Mouse (Mus musculus): ENCODE data around the gene Tmf1.
A peak's percentile ranks its signal among the peaks of the same experiment; 100 is the strongest.

Gene Tmf1

DNA sequence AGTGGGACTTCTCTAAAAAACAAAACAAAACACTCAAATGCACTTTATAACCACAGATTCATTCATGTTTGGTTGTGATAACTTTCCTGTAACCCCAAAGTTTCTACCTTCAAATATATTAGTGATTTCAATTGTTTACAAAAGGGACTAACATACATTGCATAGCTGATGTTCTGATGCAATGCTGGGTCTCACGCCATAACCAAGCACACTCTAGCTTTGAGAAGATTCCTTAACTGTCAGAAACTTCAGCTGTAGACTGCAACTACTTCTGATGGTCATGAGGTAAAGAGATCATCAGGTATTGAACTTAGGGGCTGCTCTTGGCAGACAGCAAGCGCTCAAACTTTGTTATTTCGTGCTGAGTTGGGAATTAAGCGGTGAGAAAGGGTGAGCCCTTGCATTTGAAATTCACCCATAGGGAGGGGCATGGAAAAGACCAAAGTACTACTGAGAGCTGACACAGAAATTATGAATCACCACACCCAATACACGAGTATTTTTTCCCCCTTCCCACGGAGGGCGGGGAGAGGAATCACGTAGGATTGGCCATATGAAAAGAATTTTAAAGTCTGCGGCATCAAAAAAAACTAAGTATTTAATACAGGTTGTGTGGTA lies 25.4 kb upstream of the Tmf1 start:
- no peak for DNase-seq (ENCODE audit: low read depth)

DNA sequence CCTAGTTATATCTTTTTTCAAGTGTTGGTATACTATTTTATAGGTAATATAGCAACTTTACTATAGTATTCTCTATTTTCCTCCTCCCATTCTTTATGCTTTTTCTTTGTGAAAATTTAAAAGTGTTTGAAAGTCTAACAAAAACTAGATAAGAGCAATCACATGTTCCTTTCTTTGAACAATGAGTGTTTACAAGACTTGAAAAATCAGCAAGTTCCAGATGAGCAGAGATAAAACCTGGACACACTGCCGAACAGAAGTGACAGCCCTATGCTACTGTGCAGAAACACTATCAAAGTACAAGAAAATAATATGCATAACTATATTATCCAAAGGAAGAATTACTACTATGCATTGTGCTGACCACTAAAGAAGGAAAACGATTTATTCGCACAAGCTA lies 23.6 kb upstream of the Tmf1 start:
- no peak for DNase-seq (ENCODE audit: low read depth)

DNA sequence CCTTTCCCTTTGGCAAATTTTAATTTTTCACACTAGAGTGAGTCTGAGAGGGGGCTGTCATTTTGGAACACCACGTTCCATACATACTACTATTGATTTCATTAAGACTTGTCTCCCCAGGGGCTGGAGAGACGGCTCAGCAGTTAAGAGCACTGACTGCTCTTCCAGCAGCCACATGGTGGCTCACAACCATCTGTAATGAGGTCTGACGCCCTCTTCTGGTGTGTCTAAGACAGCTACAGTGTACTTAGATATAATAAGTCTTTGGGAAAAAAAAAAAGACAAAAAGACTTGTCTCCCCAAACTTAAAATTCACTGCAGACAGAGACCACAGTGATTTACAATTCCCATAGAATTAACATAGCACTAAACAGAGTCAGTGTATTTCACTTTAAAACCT lies 21.5 kb upstream of the Tmf1 start:
- DNase-seq (ENCODE audit: low read depth), result no peak

DNA sequence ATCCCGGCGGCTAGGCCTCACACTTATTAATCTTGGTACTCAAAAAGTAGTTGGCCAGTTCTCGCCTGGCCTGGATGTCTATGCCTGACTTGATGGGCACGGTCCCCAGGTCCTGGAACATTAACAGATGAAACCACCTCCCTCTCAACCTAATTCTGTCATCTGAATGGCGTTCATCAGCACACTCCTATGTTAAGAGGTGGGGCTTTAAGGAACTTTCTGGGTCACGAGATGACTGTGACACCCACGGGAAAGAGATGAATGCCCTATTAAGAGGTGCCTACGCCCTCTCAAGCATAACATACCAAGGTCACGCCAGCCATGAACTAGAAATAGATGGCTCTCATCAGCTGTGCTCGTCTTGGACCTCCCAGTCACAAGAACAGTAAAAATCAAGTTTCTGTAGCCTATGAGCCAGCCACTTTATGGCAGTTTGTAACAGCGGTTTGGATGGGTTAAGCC lies 476 bp upstream of the Tmf1 start:
- peak; percentile 28 for DNase-seq (ENCODE audit: low read depth)

DNA sequence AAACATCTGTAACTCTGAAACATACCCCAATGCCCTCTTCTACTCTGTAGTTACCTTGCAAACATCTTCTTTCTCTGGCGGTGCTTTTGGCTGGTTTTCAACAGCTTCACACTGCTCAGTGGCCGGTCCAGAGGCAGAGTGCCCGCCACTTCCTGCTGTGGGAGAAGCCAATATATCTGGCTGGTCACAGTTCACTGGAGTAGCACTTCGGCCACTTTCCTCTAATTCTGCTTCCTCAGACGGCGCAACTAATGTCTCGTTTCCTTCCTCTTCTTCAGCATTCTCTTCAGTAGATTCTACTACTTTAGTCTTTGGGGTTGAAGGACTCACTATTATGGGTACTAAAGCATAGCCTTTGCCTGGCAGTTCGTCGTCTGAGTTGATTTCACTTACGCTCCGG lies 3.2 kb downstream of the Tmf1 start:
- DNase-seq (ENCODE audit: low read depth), result peak; percentile 6

DNA sequence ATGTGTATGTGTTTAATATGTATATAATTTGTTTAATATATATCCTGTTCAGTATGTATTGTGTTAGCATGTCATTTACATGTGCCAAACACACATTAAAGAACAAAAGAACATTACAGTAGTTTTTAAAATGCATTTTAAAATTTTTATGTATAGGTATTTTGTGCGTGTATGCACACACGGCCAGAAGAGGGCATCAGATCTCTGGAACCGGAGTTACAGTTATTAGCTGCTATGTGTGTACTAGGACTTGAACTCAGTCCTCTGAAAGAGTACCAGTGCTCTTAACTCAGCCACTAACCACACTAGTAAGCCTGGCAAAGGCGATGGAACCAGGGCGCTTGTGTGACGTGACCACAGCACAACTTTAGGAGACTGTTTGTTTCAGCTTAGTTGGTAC lies 28.8 kb downstream of the Tmf1 start:
- no peak for DNase-seq (ENCODE audit: low read depth)

DNA sequence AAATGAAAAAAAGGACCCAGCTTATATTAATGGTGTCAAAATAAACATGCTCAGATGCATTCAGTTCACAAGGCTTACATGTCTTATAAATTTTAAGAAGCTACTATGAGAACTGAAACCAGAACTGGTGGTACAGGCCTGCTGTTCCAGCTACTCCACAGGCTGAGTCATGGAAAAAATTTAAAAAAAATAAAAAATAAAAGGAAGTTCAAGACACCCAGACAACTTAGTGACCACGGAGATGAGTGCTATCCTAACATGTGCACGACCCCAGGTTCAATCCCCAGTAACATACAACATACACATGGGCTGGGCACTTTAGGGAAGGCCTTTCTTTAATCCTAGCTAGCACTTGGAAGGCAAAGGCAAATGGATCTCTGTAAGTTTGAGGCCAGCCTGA lies 29.2 kb downstream of the Tmf1 start:
- no peak for DNase-seq (ENCODE audit: low read depth)

DNA sequence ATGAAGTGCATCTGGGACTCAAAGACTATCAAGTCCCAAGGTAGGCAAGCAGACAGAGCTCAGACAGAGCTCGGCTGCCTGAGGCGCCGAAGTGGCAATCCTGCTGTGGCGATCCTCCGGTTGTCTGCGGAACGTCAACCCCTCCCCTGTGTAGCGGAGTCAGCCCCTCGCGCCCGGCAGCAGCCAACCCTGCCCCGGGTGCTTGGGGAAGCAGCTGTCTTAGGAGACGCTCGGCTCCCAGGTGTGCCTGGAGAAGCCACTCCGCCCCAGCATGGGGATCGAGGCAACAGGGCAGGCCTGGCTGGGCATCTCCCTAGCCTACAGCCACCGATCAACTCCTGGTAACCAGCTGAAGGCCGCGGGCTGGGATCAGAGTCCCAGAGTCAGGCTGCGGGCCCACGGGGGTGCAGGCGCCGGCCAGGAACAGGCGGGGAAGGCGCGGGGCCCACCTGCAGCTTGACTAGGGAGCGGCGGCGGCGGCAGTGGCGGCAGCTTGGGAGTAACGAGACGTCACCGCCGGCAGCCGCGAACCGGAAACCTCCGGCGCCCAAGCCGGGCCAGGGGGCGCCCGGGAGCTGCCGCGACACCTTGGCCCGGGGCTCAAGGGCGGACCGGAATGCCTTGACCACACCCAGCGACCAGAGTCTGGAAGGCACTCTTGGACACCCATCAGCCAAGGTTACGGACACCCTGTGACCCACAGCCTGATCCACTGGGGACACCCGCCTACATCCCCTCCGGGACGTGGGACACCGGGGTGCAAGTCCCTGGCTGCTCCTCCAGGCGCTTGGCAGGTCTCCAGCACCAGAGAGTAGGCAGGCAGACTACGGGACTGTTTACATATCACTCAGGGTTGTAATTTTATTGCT lies 30.3 kb downstream of the Tmf1 start, which contains the start of gene Eogt:
TSS of gene Eogt (minus strand) at position 800 of the 869 bp plus-strand sequence.
- peak; percentile 52 for DNase-seq (ENCODE audit: low read depth)

DNA sequence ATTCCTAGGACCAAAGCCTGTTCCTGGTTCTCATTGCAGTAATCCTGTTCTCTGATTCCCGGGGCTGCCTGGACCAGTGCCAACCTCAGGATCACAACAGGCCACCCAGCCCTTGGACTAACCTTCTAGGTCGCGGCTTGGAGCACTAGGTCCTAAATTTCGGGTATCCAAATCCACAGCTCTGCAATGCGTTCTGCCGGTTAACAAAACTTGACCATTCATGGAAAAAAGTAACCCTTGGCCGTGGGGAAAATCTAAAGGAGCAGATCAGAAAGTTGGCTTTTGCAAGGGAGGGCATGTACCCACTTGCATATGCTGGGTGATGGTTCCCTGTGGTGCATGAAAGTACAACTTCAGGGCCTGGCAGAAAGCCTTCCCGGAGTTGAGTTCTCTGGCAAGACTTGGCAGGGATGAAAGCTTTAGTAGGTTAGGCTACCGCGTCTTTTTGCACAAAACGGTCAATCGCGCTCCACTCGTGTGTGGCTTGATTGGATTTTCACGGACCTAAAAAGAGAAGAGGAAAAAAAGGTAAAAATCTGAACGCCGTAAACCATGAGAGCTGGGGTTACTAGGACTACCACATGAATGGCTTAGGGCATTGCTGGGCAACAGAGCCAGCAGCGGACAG lies 31.1 kb downstream of the Tmf1 start:
- no peak for DNase-seq (ENCODE audit: low read depth)

DNA sequence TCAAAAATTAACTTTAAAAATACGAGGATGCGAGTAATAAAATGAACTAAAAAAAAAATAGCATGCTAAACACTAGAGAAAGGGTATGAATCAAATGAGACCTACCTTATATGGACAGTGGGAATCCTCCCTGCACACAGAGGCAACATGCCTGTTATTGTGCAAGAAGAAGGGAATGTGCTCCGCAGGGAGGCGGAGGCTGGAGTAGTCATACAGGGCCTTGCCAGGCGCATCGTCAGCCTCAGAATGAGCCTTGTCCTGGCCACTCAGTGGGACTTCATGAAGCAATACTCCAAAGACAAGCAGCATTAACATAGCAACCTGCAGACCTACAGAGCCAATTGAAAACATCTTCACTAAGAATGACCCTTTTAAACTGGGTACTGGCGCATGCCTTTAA lies 33.8 kb downstream of the Tmf1 start:
- DNase-seq (ENCODE audit: low read depth), result no peak

DNA sequence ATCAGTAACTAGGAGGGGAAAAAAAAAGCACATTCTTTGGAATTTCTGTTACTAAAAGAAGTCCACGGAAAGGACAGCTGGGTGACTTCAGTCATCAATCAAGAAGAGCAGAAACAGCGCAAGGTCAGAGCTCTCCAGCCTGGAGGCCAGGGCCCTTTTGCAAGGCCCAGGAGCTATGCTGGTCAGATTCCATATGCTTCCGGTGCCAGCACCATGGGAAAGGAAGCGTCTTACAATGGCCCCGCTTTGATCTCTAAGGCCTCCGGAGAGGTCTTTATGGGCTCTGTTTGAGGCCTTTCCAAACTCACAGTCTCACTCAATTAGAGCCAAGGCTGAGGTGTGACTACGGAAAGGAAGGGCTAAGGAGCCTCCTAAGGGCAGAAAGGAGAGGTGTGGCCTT lies 34.6 kb downstream of the Tmf1 start:
- DNase-seq (ENCODE audit: low read depth), result no peak

DNA sequence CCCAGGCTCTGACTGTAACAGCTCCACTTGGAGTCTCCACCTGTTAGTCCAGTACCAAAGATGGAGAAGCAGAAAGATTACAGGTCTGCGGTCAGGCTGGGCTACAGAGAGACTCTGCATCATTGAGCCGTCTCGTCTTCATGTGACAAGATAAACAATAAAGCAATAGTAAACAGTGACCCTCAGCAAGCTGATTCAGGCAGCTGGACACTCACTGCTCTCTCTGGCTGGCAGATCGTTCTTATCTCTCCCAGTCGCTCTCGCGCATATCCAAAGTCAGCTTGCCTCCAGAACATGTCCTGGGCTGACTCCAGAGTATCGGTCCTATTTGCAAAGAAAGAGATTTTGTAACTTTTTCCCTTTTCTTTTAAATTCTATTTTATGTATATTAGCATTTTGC lies 36.3 kb downstream of the Tmf1 start:
- DNase-seq (ENCODE audit: low read depth), result no peak

DNA sequence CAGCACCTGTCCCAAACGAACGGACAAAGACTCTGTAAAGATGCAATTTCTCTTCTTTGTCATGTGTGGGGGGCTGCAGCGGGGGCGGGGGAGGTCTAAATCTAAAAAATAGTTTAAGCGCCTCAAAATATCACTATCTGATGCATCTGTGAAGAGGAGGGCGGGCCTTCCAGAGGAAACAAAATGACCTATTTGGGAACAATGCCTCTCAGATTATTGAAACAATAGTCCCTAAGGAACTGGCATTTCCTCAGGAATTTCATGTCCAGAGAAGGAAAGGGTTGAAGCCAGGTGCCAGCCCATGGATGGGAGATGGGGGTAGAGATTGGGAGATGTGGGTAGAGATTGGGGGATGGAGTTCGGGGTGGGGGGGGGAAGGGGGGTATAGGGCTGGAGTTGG lies 37.1 kb downstream of the Tmf1 start:
- no peak for DNase-seq (ENCODE audit: low read depth)

DNA sequence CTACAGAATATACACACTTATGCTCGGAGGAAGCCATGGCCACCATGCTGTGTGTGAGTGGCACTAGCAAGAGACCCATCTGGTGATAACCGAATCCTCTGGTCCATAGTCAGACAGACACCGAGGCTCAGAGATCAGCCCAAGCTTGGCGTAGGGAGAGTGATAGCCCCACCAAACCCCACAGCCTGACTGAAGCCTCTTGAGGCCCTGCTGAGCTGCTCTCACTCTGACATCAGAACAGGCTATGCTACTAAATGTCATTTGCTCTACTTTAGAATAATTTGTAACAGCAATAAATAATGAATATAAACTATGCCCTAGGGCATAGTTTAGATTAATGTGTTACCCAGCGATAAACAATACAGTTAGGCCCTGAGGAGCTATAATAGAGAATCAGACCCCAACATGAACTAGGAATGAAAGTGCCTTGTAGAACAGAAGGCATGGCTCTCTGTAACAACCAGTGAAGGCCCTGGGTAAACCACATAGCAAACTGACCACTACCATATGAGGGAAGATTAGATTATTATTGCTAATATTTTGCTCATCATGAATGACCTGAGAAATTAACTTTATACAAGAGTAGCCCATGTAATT lies 46.1 kb downstream of the Tmf1 start:
- DNase-seq (ENCODE audit: low read depth), result no peak

DNA sequence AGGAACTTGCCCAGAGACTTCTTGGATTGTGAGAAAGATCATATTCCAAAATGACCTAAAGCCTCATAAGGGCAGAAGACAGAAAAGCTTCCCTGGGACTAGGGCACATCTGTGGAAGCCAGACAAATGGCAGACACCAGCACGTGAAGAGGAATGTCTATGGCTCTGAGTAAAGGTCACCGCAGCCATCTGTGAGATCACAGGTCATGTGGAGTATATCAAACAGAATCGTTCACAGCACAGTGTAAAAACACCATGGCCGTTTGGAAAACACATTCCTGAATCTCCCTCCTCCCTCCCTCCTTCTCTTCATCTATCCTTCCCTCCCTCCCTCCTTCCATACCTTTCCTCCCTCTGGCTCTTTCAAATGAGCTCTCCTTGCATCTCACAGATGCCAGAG lies 47.1 kb downstream of the Tmf1 start:
- DNase-seq (ENCODE audit: low read depth), result no peak

DNA sequence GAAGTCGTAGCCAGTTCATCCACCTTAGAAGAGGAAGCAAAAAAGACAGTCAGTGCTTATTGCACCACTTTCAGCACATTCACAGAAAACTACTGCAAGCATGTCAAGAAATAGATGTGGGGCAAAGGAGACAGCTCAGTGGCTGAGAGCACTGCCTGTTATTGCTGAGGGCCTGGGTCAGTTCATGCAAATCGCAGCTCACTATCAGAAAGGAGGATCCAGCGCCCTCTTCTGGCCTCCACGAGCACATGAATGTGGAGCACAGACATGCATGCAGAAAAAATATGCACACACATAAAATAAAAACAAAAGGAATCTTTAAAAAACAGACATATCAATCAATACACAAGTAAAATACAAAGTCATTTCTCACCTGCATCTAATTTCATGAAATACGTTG lies 47.9 kb downstream of the Tmf1 start:
- DNase-seq (ENCODE audit: low read depth), result no peak

DNA sequence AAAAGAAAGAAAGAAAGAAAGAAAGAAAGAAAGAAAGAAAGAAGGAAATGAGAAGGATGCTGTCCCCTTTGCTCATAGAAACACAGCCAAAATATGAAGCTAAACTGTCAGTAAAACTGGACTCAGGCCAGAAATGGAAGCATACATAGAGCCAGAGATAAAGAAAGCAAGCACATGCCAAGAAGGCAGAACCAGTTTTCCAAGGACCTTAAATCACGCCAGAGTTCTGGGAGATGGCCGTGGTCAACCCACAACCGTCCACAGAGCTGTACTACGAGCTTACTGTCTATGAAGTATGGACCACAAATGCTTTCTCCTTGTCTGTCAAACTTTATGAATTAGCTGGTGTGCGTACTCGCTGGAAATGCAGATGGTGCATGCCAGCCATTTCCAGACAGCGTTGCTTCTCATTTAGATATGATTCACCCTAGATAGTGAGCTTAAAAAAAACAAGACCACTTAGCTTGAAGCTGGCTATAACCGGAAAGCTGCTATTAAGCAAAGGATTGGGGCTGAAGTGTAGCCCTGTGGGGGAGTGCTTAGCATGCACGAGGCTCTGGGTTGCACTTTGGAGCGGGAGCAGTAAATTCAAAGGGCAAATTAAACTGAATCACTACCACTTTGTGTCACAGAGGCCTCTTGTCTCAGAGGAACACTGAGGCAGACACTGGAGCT lies 54.4 kb downstream of the Tmf1 start:
- DNase-seq (ENCODE audit: low read depth), result no peak

DNA sequence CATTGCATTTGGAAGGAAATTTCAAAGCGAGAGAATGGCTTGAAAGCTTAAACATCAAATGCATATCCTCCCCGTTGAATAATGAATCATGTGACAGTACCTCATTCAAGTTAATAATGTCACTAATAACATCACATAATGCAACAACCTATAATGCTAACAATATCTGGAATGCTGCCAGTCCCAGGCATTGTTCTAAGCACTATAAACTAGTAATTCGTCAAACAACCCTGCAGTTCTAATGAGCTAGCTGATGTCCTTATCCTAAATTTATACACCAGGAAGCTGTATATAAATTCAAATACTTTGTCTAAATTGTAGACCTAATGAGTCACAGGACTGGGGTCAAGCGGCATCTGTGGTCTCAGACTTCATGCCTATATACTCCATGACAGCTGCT lies 58.0 kb downstream of the Tmf1 start:
- DNase-seq (ENCODE audit: low read depth), result no peak

DNA sequence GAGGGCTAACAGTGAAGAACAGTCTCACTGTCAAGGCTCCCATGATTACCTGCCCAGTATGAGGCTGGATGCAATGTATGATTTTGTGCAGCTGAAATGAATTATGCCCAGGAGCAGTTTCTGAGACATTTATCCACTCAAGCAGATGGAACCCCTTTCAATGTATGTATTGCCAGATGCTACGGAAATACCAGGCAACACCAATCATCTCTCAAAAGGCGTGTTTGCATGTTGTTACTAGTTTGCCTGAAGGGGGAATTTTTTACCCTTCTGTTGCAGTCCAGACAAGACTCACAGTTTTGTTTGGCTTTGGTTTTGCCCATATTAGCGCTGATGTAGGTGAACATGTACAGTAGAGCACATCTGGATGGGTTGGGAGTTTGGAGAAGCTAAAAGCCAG lies 60.6 kb downstream of the Tmf1 start:
- no peak for DNase-seq (ENCODE audit: low read depth)

DNA sequence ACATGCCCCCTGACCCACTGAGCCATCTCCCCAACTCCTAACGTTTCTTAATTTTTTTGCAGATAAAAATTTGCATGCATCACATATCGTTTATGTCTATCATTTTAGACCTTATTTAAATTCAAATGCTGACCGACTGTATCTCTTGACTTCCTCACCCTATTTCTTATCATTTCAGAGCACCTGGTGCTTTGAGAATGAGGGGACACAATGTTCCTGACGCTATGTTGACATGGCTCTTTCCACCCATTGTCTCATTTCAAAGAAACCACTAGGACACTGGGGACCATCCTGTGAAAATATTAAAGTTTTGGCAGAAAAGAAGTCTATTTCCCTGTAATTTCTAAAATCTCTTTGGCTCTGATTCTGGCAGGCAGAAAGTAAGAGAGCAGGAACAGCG lies 62.0 kb downstream of the Tmf1 start:
- DNase-seq (ENCODE audit: low read depth), result no peak

DNA sequence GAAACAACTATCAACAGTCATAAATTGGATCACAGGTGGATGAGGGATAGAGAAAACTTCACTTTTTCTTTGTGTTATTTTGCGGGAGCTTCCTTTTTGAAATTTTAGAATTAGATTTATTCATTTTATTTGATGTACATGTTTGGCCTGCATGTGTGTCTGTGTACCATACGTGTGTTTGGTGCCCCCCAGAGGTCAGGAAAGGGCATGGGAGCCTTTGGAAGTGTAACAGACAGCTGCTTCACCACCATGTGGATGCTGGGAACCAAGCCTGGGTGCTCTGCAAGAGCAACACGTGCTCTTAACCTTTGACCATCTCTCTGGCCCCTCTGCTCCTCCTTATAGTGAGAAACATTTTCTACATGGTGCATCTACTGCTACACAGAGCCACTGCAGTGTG lies 64.1 kb downstream of the Tmf1 start:
- no peak for DNase-seq (ENCODE audit: low read depth)

DNA sequence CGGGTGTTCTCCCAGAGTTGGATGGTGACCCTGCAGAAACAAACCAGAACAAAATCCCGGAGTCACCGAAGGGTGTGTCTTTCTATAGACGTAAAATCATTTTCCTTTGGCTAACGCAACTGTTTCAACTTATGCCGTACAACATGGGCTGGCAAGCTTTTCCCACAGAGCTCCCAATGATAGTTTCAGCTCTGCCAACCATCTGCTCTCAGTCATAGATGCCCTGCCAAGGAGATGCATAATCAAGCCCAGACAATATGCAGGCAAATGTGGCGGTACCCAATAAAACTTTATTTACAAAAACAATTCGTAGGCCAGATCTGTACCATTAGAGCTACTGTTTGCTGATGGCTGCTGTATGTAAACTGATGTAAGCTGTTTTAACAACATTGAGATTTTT lies 66.7 kb downstream of the Tmf1 start:
- DNase-seq (ENCODE audit: low read depth), result no peak
